Mouse (Mus musculus): Measurements from ENCODE around the gene Rhoq.

The Rhoq gene

GRCm38 (mm10) chr17:86964041-86964440, 1.2 kb downstream of the Rhoq start:
- DNase-seq: no peak

- DNase-seq: peak; percentile 69
These were observed 1.6 kb downstream of the Rhoq start for GRCm38 (mm10) chr17:86964502-86964901.

GRCm38 (mm10) chr17:86965121-86965520, 2.2 kb downstream of the Rhoq start:
- no peak for DNase-seq

- no peak for DNase-seq
These were observed 3.2 kb downstream of the Rhoq start for GRCm38 (mm10) chr17:86966040-86966439.

GRCm38 (mm10) chr17:86967048-86967447, 4.2 kb downstream of the Rhoq start:
- no peak for DNase-seq

GRCm38 (mm10) chr17:86967536-86968525, 4.9 kb downstream of the Rhoq start:
- DNase-seq: no peak

GRCm38 (mm10) chr17:86968581-86968980, 5.7 kb downstream of the Rhoq start:
- no peak for DNase-seq

- no peak for DNase-seq
These were observed 6.7 kb downstream of the Rhoq start for GRCm38 (mm10) chr17:86969582-86969981.

GRCm38 (mm10) chr17:86970026-86970750, 7.3 kb downstream of the Rhoq start:
- DNase-seq: no peak

GRCm38 (mm10) chr17:86971036-86971435, 8.2 kb downstream of the Rhoq start:
- DNase-seq: no peak

GRCm38 (mm10) chr17:86971860-86972259, 9.0 kb downstream of the Rhoq start:
- DNase-seq: no peak

GRCm38 (mm10) chr17:86973097-86973496, 10.2 kb downstream of the Rhoq start:
- no peak for DNase-seq

GRCm38 (mm10) chr17:86976387-86976786, 13.5 kb downstream of the Rhoq start:
- no peak for DNase-seq

GRCm38 (mm10) chr17:86978496-86978895, 15.6 kb downstream of the Rhoq start:
- no peak for DNase-seq

- DNase-seq: no peak
These were observed 18.3 kb downstream of the Rhoq start for GRCm38 (mm10) chr17:86981205-86981604.

- DNase-seq: no peak
These were observed 18.8 kb downstream of the Rhoq start for GRCm38 (mm10) chr17:86981701-86982100.

- no peak for DNase-seq
These were observed 19.6 kb downstream of the Rhoq start for GRCm38 (mm10) chr17:86982497-86982896.

GRCm38 (mm10) chr17:86986449-86987138, 23.7 kb downstream of the Rhoq start:
- no peak for DNase-seq

GRCm38 (mm10) chr17:86988161-86988560, 25.3 kb downstream of the Rhoq start:
- no peak for DNase-seq

GRCm38 (mm10) chr17:86988601-86989184, 25.8 kb downstream of the Rhoq start:
- no peak for DNase-seq

GRCm38 (mm10) chr17:86991306-86991705, 28.4 kb downstream of the Rhoq start:
- no peak for DNase-seq

- DNase-seq: no peak
These were observed 34.4 kb downstream of the Rhoq start for GRCm38 (mm10) chr17:86997323-86997722.

- DNase-seq: no peak
These were observed 46.1 kb downstream of the Rhoq start for GRCm38 (mm10) chr17:87008950-87009349.

Measured in lung, postnatal 14 days (tissue).